Mouse (Mus musculus): ENCODE data around the gene Adamts20. TPM values are rescaled to one million over a fixed set of nuclear protein-coding genes. Genes with fewer than 3 reads are reported as not detected.

The Adamts20 gene
- polyA plus RNA-seq, 1 experiment from 2014 or later, result 2.8 TPM

GRCm38 (mm10) chr15:94334586-94334985 is 130.6 kb downstream of the Adamts20 start:
- Histone ChIP-seq H3K4me2 (ENCODE audit: low read length) (no peak overlapping the region), H3K4me3 (replicated peaks; ENCODE audit: low read length) (no peak overlapping the region), H3K9me3 (ENCODE audit: control insufficient read depth, low read length) (no peaks in the 10 kb centered on the region), H3K27me3 (replicated peaks; ENCODE audit: control insufficient read depth, insufficient read depth, low read length) (no peaks in the 10 kb centered on the region), H3K27ac (ENCODE audit: low read length) (no peak overlapping the region), H3K9ac (replicated peaks; ENCODE audit: low read depth, low read length) (no peak overlapping the region), H3K36me3 (ENCODE audit: control insufficient read depth, insufficient read depth) (no peaks in the 10 kb centered on the region), H3K4me1 (replicated peaks; ENCODE audit: control insufficient read depth, insufficient read depth, low read length) (no peaks in the 10 kb centered on the region)
- ATAC-seq, result no peak
- WGBS, result 37% methylated on average over 10 of the region's 10 CpGs

DNA sequence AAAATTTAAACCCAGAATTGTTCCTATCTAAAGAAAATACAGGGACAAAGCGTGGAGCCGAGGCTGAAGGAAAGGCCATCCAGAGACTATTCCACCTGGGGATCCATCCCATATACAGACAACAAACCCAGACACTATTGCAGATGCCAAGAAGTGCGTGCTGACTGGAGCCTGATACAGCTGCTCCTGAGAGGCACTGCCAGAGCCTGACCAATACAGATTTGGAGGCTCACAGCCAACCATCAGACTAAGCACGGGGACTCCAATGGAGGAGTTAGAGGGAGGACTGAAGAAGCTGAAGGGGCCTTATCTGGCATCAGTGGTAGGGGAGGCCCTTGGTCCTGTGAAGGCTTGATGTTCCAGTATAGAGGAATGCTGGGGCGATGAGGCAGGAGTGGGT is 138.6 kb downstream of the Adamts20 start:
- no peak overlapping the region for H3K9ac ChIP-seq (replicated peaks; ENCODE audit: low read depth, low read length)
- H3K9me3 ChIP-seq (ENCODE audit: control insufficient read depth, low read length), result no peaks in the 10 kb centered on the region
- no peak overlapping the region for H3K4me2 ChIP-seq (ENCODE audit: low read length)
- 77% methylated on average over 5 of the region's 5 CpGs for WGBS
- no peaks in the 10 kb centered on the region for H3K36me3 ChIP-seq (ENCODE audit: control insufficient read depth, insufficient read depth)
- H3K27ac ChIP-seq (ENCODE audit: low read length), result no peak overlapping the region
- H3K4me3 ChIP-seq (replicated peaks; ENCODE audit: low read length), result no peak overlapping the region
- no peak for ATAC-seq
- no peaks in the 10 kb centered on the region for H3K27me3 ChIP-seq (replicated peaks; ENCODE audit: control insufficient read depth, insufficient read depth, low read length)
- H3K4me1 ChIP-seq (replicated peaks; ENCODE audit: control insufficient read depth, insufficient read depth, low read length), result peaks cover 9% of the 10 kb centered on the region; the same call in 1 of the 2 replicates

DNA sequence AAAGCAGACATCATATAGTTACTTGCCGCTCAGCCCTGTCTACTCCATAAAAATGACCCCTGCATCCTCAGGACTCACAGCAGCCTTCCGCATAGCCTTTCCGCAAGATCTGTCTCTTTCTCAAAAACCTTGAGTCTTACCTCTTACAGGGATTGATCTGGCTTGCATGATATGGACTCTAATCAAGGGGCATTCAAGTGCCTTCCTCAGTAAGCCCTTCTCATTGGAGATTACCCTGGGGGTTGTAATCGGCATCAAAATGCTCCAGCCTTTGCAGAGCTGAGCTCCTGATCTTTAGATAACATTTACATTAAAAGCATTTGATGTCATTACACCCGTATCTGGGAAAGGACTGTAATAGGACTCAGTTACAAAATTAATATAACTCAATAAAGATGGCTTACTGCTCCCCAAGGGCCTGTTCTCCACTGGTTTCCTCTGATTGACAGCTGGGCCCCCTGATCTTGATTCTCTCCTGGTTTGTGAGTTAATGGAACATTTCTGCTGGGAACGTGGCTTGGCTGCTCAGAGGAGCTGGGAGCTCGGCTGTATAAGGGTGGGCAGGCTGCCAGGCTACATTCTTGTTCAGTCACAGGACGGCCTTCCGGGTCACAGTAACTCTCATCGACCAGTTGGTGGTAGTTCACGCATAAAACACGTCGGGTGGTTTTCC is 139.6 kb downstream of the Adamts20 start:
- peak; percentile 31; the same call in 1 of the 2 replicates for ATAC-seq
- no peak overlapping the region for H3K4me3 ChIP-seq (replicated peaks; ENCODE audit: low read length)

GRCm38 (mm10) chr15:94316171-94316570 is 149.0 kb downstream of the Adamts20 start:
- H3K9ac ChIP-seq (replicated peaks; ENCODE audit: low read depth, low read length), result no peak overlapping the region
- no peak for ATAC-seq
- WGBS, result 94% methylated on average over 3 of the region's 3 CpGs
- H3K36me3 ChIP-seq (ENCODE audit: control insufficient read depth, insufficient read depth), result no peaks in the 10 kb centered on the region
- no peak overlapping the region for H3K27ac ChIP-seq (ENCODE audit: low read length)
- no peak overlapping the region for H3K4me2 ChIP-seq (ENCODE audit: low read length)
- H3K9me3 ChIP-seq (ENCODE audit: control insufficient read depth, low read length), result no peaks in the 10 kb centered on the region
- H3K4me3 ChIP-seq (replicated peaks; ENCODE audit: low read length), result no peak overlapping the region
- H3K27me3 ChIP-seq (replicated peaks; ENCODE audit: control insufficient read depth, insufficient read depth, low read length), result no peaks in the 10 kb centered on the region
- H3K4me1 ChIP-seq (replicated peaks; ENCODE audit: control insufficient read depth, insufficient read depth, low read length), result no peaks in the 10 kb centered on the region

More for the DNA sequence above, 139.6 kb downstream of the Adamts20 start:
- Histone ChIP-seq H3K27me3 (replicated peaks; ENCODE audit: control insufficient read depth, insufficient read depth, low read length) (no peaks in the 10 kb centered on the region), H3K9ac (replicated peaks; ENCODE audit: low read depth, low read length) (no peak overlapping the region), H3K4me1 (replicated peaks; ENCODE audit: control insufficient read depth, insufficient read depth, low read length) (peaks cover 9% of the 10 kb centered on the region; the same call in 1 of the 2 replicates), H3K9me3 (ENCODE audit: control insufficient read depth, low read length) (no peaks in the 10 kb centered on the region), H3K4me2 (ENCODE audit: low read length) (no peak overlapping the region), H3K36me3 (ENCODE audit: control insufficient read depth, insufficient read depth) (no peaks in the 10 kb centered on the region), H3K27ac (ENCODE audit: low read length) (no peak overlapping the region)
- 46% methylated on average over 13 of the region's 13 CpGs for WGBS

DNA sequence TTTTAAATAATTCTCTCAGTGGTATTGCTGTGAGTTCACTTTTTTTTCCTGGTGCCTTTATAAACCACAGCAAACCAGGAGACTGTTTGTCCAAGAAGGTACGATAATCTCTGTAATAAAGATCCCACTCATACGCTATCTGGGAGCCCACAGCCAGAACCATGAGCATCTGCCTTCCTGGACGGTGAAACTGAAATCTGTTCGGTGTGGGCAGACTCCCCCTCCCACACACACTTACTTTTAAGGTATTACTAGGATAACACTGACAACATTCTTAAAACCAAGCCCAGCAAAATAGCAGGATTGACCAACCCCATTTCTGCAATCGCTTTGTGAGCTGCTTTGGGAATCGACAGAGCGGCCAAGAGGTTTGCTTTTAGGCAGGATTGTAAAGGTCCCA is 155.5 kb downstream of the Adamts20 start:
- ATAC-seq, result no peak
- Histone ChIP-seq H3K4me2 (ENCODE audit: low read length) (no peak overlapping the region), H3K4me3 (replicated peaks; ENCODE audit: low read length) (no peak overlapping the region), H3K9ac (replicated peaks; ENCODE audit: low read depth, low read length) (no peak overlapping the region), H3K36me3 (ENCODE audit: control insufficient read depth, insufficient read depth) (no peaks in the 10 kb centered on the region), H3K9me3 (ENCODE audit: control insufficient read depth, low read length) (no peaks in the 10 kb centered on the region), H3K27ac (ENCODE audit: low read length) (no peak overlapping the region), H3K27me3 (replicated peaks; ENCODE audit: control insufficient read depth, insufficient read depth, low read length) (no peaks in the 10 kb centered on the region), H3K4me1 (replicated peaks; ENCODE audit: control insufficient read depth, insufficient read depth, low read length) (no peaks in the 10 kb centered on the region)
- WGBS, result 87% methylated on average over 7 of the region's 7 CpGs

DNA sequence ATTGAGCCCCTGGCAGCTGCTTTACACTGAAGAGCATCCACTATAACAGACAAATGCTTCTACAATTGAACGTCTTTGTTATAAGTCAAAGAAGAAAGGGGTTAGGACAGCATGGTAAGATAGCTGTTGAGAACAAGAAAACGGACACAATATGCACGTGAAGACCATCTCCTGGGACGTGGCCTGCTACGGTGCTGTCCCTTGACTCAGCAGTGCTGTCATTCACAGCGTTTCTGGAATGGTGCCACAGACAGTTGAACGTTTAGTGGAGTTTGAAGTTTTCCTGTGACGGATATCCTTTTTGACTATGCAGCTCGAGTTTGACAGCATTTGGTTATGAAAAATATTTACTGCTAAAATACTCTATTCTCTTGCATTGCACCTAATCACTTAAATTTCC is 157.3 kb downstream of the Adamts20 start:
- Histone ChIP-seq H3K27ac (ENCODE audit: low read length) (no peak overlapping the region), H3K9me3 (ENCODE audit: control insufficient read depth, low read length) (no peaks in the 10 kb centered on the region), H3K27me3 (replicated peaks; ENCODE audit: control insufficient read depth, insufficient read depth, low read length) (no peaks in the 10 kb centered on the region), H3K4me1 (replicated peaks; ENCODE audit: control insufficient read depth, insufficient read depth, low read length) (no peaks in the 10 kb centered on the region), H3K4me3 (replicated peaks; ENCODE audit: low read length) (no peak overlapping the region), H3K36me3 (ENCODE audit: control insufficient read depth, insufficient read depth) (no peaks in the 10 kb centered on the region), H3K9ac (replicated peaks; ENCODE audit: low read depth, low read length) (no peak overlapping the region), H3K4me2 (ENCODE audit: low read length) (no peak overlapping the region)
- 76% methylated on average over 9 of the region's 9 CpGs for WGBS
- no peak for ATAC-seq

DNA sequence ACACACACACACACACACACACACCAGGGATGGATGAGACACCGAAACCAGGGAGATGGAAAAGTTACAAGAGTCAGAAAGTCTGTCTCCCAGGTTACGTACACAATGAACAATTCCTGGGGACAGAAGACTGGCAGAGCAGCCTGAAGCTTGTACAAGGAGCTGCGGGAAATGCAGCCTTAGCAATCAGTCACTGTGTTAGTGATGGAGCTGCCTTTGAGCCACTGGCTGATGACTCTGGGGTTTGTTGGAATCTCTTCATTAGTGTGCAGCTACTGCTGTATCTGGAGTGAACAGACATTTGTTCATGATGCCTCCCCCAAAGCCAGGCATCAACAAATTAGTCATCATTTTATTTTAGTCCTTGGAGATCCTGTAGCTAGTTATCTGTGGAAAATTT is 162.1 kb downstream of the Adamts20 start:
- H3K9ac ChIP-seq (replicated peaks; ENCODE audit: low read depth, low read length), result no peak overlapping the region
- no peak overlapping the region for H3K4me3 ChIP-seq (replicated peaks; ENCODE audit: low read length)
- no peaks in the 10 kb centered on the region for H3K9me3 ChIP-seq (ENCODE audit: control insufficient read depth, low read length)
- ATAC-seq, result no peak
- 80% methylated on average over 3 of the region's 3 CpGs for WGBS
- H3K36me3 ChIP-seq (ENCODE audit: control insufficient read depth, insufficient read depth), result no peaks in the 10 kb centered on the region
- no peaks in the 10 kb centered on the region for H3K4me1 ChIP-seq (replicated peaks; ENCODE audit: control insufficient read depth, insufficient read depth, low read length)
- no peaks in the 10 kb centered on the region for H3K27me3 ChIP-seq (replicated peaks; ENCODE audit: control insufficient read depth, insufficient read depth, low read length)
- H3K27ac ChIP-seq (ENCODE audit: low read length), result no peak overlapping the region
- H3K4me2 ChIP-seq (ENCODE audit: low read length), result no peak overlapping the region

DNA sequence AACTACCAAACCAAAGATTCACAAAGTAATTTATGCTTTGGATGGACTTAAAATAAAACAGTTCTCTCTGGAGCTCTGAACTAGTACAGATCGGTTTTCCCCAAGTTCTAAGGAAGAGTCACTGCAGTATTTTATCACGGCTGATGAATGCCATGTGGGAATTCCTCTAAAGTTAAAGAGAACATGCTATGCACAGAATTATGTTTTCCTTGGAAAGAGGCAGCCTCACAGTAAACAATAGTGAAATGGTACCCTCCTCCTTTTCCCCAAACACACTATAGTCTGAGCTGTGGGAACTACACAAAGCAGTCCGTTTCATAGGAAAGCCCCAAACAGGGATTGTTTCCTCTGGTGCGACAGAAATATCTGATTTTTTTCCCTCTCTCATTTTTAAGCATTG is 171.1 kb downstream of the Adamts20 start:
- Histone ChIP-seq H3K9me3 (ENCODE audit: control insufficient read depth, low read length) (no peaks in the 10 kb centered on the region), H3K4me2 (ENCODE audit: low read length) (no peak overlapping the region), H3K9ac (replicated peaks; ENCODE audit: low read depth, low read length) (no peak overlapping the region), H3K4me3 (replicated peaks; ENCODE audit: low read length) (no peak overlapping the region), H3K27me3 (replicated peaks; ENCODE audit: control insufficient read depth, insufficient read depth, low read length) (no peaks in the 10 kb centered on the region), H3K4me1 (replicated peaks; ENCODE audit: control insufficient read depth, insufficient read depth, low read length) (no peaks in the 10 kb centered on the region), H3K27ac (ENCODE audit: low read length) (no peak overlapping the region), H3K36me3 (ENCODE audit: control insufficient read depth, insufficient read depth) (no peaks in the 10 kb centered on the region)
- ATAC-seq, result no peak
- WGBS, result 81% methylated on average over 4 of the region's 4 CpGs

- Histone ChIP-seq H3K27ac (ENCODE audit: low read length) (no peak overlapping the region), H3K36me3 (ENCODE audit: control insufficient read depth, insufficient read depth) (no peaks in the 10 kb centered on the region), H3K4me3 (replicated peaks; ENCODE audit: low read length) (no peak overlapping the region), H3K4me2 (ENCODE audit: low read length) (no peak overlapping the region), H3K27me3 (replicated peaks; ENCODE audit: control insufficient read depth, insufficient read depth, low read length) (no peaks in the 10 kb centered on the region), H3K4me1 (replicated peaks; ENCODE audit: control insufficient read depth, insufficient read depth, low read length) (no peaks in the 10 kb centered on the region; the same call in 1 of the 2 replicates), H3K9ac (replicated peaks; ENCODE audit: low read depth, low read length) (no peak overlapping the region), H3K9me3 (ENCODE audit: control insufficient read depth, low read length) (no peaks in the 10 kb centered on the region)
- WGBS, result 69% methylated on average over 2 of the region's 2 CpGs
- ATAC-seq, result peak; percentile 47; the same call in 1 of the 2 replicates
Measured at GRCm38 (mm10) chr15:94288015-94288414, 177.2 kb downstream of the Adamts20 start.

DNA sequence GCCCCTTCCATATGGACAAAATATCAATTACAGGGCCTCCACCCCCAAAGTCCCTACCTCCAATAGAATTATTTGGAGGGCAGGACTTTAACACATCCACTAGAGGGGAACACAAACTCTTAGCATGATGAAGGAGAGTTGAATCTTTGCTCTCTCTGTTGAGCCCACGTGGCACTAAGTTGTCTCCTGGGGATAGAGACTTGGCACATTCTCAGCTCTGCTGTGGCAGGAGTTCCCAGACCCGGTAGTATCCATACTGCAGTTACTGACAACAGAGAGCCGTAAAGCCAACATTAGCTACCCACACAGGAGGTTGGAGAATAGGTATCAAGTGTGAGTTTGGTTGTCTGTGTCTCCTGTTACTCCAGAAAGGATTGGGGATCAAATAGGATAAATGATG is 177.7 kb downstream of the Adamts20 start:
- no peak overlapping the region for H3K27ac ChIP-seq (ENCODE audit: low read length)
- no peak overlapping the region for H3K9ac ChIP-seq (replicated peaks; ENCODE audit: low read depth, low read length)
- H3K27me3 ChIP-seq (replicated peaks; ENCODE audit: control insufficient read depth, insufficient read depth, low read length), result no peaks in the 10 kb centered on the region
- H3K9me3 ChIP-seq (ENCODE audit: control insufficient read depth, low read length), result no peaks in the 10 kb centered on the region
- no peaks in the 10 kb centered on the region; the same call in 1 of the 2 replicates for H3K4me1 ChIP-seq (replicated peaks; ENCODE audit: control insufficient read depth, insufficient read depth, low read length)
- 67% methylated on average over 3 of the region's 3 CpGs for WGBS
- H3K4me2 ChIP-seq (ENCODE audit: low read length), result no peak overlapping the region
- ATAC-seq, result no peak
- no peaks in the 10 kb centered on the region for H3K36me3 ChIP-seq (ENCODE audit: control insufficient read depth, insufficient read depth)
- no peak overlapping the region for H3K4me3 ChIP-seq (replicated peaks; ENCODE audit: low read length)
